Mouse (Mus musculus): Measurements from ENCODE around the gene Dyrk1a. TPM values are rescaled to one million over a fixed set of nuclear protein-coding genes. Genes with fewer than 3 reads are reported as not detected.

Dyrk1a gene
- polyA plus RNA-seq, 1 experiment from 2014 or later: 9.4 TPM

GRCm38 (mm10) chr16:94533679-94534078 lies 36.1 kb upstream of the Dyrk1a start:
- WGBS: 82% methylated on average over 6 of the region's 6 CpGs
- no peak overlapping the region for H3K27ac ChIP-seq (ENCODE audit: low read depth, low read length)
- no peaks in the 10 kb centered on the region for H3K27me3 ChIP-seq (replicated peaks; ENCODE audit: control insufficient read depth, insufficient read depth, low read length)
- H3K4me3 ChIP-seq (ENCODE audit: low read length): no peak overlapping the region
- H3K4me1 ChIP-seq (ENCODE audit: control insufficient read depth, insufficient read depth, low read depth, low read length): no peaks in the 10 kb centered on the region
- H3K4me2 ChIP-seq (ENCODE audit: low read length): no peak overlapping the region
- H3K36me3 ChIP-seq (ENCODE audit: control insufficient read depth, insufficient read depth, low read length): no peaks in the 10 kb centered on the region
- ATAC-seq: no peak
- no peak overlapping the region for H3K9ac ChIP-seq (ENCODE audit: low read depth, low read length)
- no peaks in the 10 kb centered on the region for H3K9me3 ChIP-seq (ENCODE audit: control insufficient read depth, low read length)

GRCm38 (mm10) chr16:94535716-94536115 lies 34.1 kb upstream of the Dyrk1a start:
- Histone ChIP-seq H3K4me3 (ENCODE audit: low read length) (no peak overlapping the region), H3K9ac (ENCODE audit: low read depth, low read length) (no peak overlapping the region), H3K27ac (ENCODE audit: low read depth, low read length) (no peak overlapping the region), H3K9me3 (ENCODE audit: control insufficient read depth, low read length) (no peaks in the 10 kb centered on the region), H3K4me2 (ENCODE audit: low read length) (no peak overlapping the region), H3K36me3 (ENCODE audit: control insufficient read depth, insufficient read depth, low read length) (no peaks in the 10 kb centered on the region), H3K4me1 (ENCODE audit: control insufficient read depth, insufficient read depth, low read depth, low read length) (no peaks in the 10 kb centered on the region), H3K27me3 (replicated peaks; ENCODE audit: control insufficient read depth, insufficient read depth, low read length) (no peaks in the 10 kb centered on the region)
- no peak for ATAC-seq
- 88% methylated on average over 5 of the region's 5 CpGs for WGBS

- no peaks in the 10 kb centered on the region for H3K27me3 ChIP-seq (replicated peaks; ENCODE audit: control insufficient read depth, insufficient read depth, low read length)
- no peaks in the 10 kb centered on the region for H3K36me3 ChIP-seq (ENCODE audit: control insufficient read depth, insufficient read depth, low read length)
- WGBS: 82% methylated on average over 7 of the region's 7 CpGs
- no peaks in the 10 kb centered on the region for H3K4me1 ChIP-seq (ENCODE audit: control insufficient read depth, insufficient read depth, low read depth, low read length)
- H3K27ac ChIP-seq (ENCODE audit: low read depth, low read length): no peak overlapping the region
- H3K9ac ChIP-seq (ENCODE audit: low read depth, low read length): no peak overlapping the region
- no peak overlapping the region for H3K4me3 ChIP-seq (ENCODE audit: low read length)
- no peak for ATAC-seq
- H3K4me2 ChIP-seq (ENCODE audit: low read length): no peak overlapping the region
- H3K9me3 ChIP-seq (ENCODE audit: control insufficient read depth, low read length): no peaks in the 10 kb centered on the region
Observed at GRCm38 (mm10) chr16:94536417-94537158, 33.2 kb upstream of the Dyrk1a start.

GRCm38 (mm10) chr16:94537159-94537527 lies 32.7 kb upstream of the Dyrk1a start:
- H3K27ac ChIP-seq (ENCODE audit: low read depth, low read length): no peak overlapping the region
- WGBS: 70% methylated on average over 9 of the region's 9 CpGs

GRCm38 (mm10) chr16:94540140-94540539 lies 29.7 kb upstream of the Dyrk1a start:
- Histone ChIP-seq H3K4me2 (ENCODE audit: low read length) (no peak overlapping the region), H3K4me1 (ENCODE audit: control insufficient read depth, insufficient read depth, low read depth, low read length) (no peaks in the 10 kb centered on the region), H3K9ac (ENCODE audit: low read depth, low read length) (no peak overlapping the region), H3K27ac (ENCODE audit: low read depth, low read length) (no peak overlapping the region), H3K36me3 (ENCODE audit: control insufficient read depth, insufficient read depth, low read length) (no peaks in the 10 kb centered on the region), H3K4me3 (ENCODE audit: low read length) (no peak overlapping the region), H3K9me3 (ENCODE audit: control insufficient read depth, low read length) (no peaks in the 10 kb centered on the region), H3K27me3 (replicated peaks; ENCODE audit: control insufficient read depth, insufficient read depth, low read length) (no peaks in the 10 kb centered on the region)
- 97% methylated on average over 9 of the region's 9 CpGs for whole genome bisulfite sequencing
- no peak for ATAC-seq

More at GRCm38 (mm10) chr16:94537159-94537527, 32.7 kb upstream of the Dyrk1a start:
- Histone ChIP-seq H3K9ac (ENCODE audit: low read depth, low read length) (no peak overlapping the region), H3K4me2 (ENCODE audit: low read length) (no peak overlapping the region), H3K9me3 (ENCODE audit: control insufficient read depth, low read length) (no peaks in the 10 kb centered on the region), H3K4me1 (ENCODE audit: control insufficient read depth, insufficient read depth, low read depth, low read length) (no peaks in the 10 kb centered on the region), H3K27me3 (replicated peaks; ENCODE audit: control insufficient read depth, insufficient read depth, low read length) (no peaks in the 10 kb centered on the region), H3K4me3 (ENCODE audit: low read length) (no peak overlapping the region), H3K36me3 (ENCODE audit: control insufficient read depth, insufficient read depth, low read length) (no peaks in the 10 kb centered on the region)
- ATAC-seq: no peak

- no peak overlapping the region for H3K4me3 ChIP-seq (ENCODE audit: low read length)
- H3K9ac ChIP-seq (ENCODE audit: low read depth, low read length): no peak overlapping the region
- H3K27ac ChIP-seq (ENCODE audit: low read depth, low read length): no peak overlapping the region
- H3K27me3 ChIP-seq (replicated peaks; ENCODE audit: control insufficient read depth, insufficient read depth, low read length): no peaks in the 10 kb centered on the region
- H3K4me2 ChIP-seq (ENCODE audit: low read length): no peak overlapping the region
- H3K9me3 ChIP-seq (ENCODE audit: control insufficient read depth, low read length): no peaks in the 10 kb centered on the region
- ATAC-seq: no peak
- 92% methylated on average over 8 of the region's 8 CpGs for WGBS
- H3K36me3 ChIP-seq (ENCODE audit: control insufficient read depth, insufficient read depth, low read length): no peaks in the 10 kb centered on the region
- no peaks in the 10 kb centered on the region for H3K4me1 ChIP-seq (ENCODE audit: control insufficient read depth, insufficient read depth, low read depth, low read length)
Observed at GRCm38 (mm10) chr16:94542898-94543297, 26.9 kb upstream of the Dyrk1a start.

- Histone ChIP-seq H3K4me2 (ENCODE audit: low read length) (no peak overlapping the region), H3K27ac (ENCODE audit: low read depth, low read length) (no peak overlapping the region), H3K9ac (ENCODE audit: low read depth, low read length) (no peak overlapping the region), H3K36me3 (ENCODE audit: control insufficient read depth, insufficient read depth, low read length) (no peaks in the 10 kb centered on the region), H3K4me3 (ENCODE audit: low read length) (no peak overlapping the region), H3K9me3 (ENCODE audit: control insufficient read depth, low read length) (no peaks in the 10 kb centered on the region), H3K27me3 (replicated peaks; ENCODE audit: control insufficient read depth, insufficient read depth, low read length) (no peaks in the 10 kb centered on the region), H3K4me1 (ENCODE audit: control insufficient read depth, insufficient read depth, low read depth, low read length) (no peaks in the 10 kb centered on the region)
- WGBS: 61% methylated on average over 11 of the region's 11 CpGs
- no peak for ATAC-seq
Observed at GRCm38 (mm10) chr16:94544540-94545105, 25.2 kb upstream of the Dyrk1a start.

- no peak for ATAC-seq
- Histone ChIP-seq H3K9ac (ENCODE audit: low read depth, low read length) (no peak overlapping the region), H3K27ac (ENCODE audit: low read depth, low read length) (no peak overlapping the region), H3K27me3 (replicated peaks; ENCODE audit: control insufficient read depth, insufficient read depth, low read length) (no peaks in the 10 kb centered on the region), H3K4me3 (ENCODE audit: low read length) (no peak overlapping the region), H3K4me1 (ENCODE audit: control insufficient read depth, insufficient read depth, low read depth, low read length) (no peaks in the 10 kb centered on the region), H3K36me3 (ENCODE audit: control insufficient read depth, insufficient read depth, low read length) (no peaks in the 10 kb centered on the region), H3K4me2 (ENCODE audit: low read length) (no peak overlapping the region), H3K9me3 (ENCODE audit: control insufficient read depth, low read length) (no peaks in the 10 kb centered on the region)
- 53% methylated on average over 8 of the region's 8 CpGs for WGBS
Observed at GRCm38 (mm10) chr16:94545781-94546562, 23.8 kb upstream of the Dyrk1a start.

- 72% methylated on average over 10 of the region's 10 CpGs for WGBS
- no peaks in the 10 kb centered on the region for H3K36me3 ChIP-seq (ENCODE audit: control insufficient read depth, insufficient read depth, low read length)
- H3K9me3 ChIP-seq (ENCODE audit: control insufficient read depth, low read length): peaks cover 2% of the 10 kb centered on the region
- no peaks in the 10 kb centered on the region for H3K27me3 ChIP-seq (replicated peaks; ENCODE audit: control insufficient read depth, insufficient read depth, low read length)
- H3K27ac ChIP-seq (ENCODE audit: low read depth, low read length): no peak overlapping the region
- no peak for ATAC-seq
- no peak overlapping the region for H3K4me3 ChIP-seq (ENCODE audit: low read length)
- H3K9ac ChIP-seq (ENCODE audit: low read depth, low read length): no peak overlapping the region
- H3K4me2 ChIP-seq (ENCODE audit: low read length): no peak overlapping the region
- H3K4me1 ChIP-seq (ENCODE audit: control insufficient read depth, insufficient read depth, low read depth, low read length): no peaks in the 10 kb centered on the region
Observed at GRCm38 (mm10) chr16:94549813-94550212, 20.0 kb upstream of the Dyrk1a start.
